Mouse (Mus musculus) erythroid progenitor cell, adult 5-6 weeks (primary cell): ENCODE measurements at regions not wholly inside any gene's neighbourhood (a gene's known extent, or its start where the extent isn't known, plus 50 kb on each side); places are given as distances from the start of the nearest gene placed in this dataset.

Experiments
- ATAC-seq: replicated peaks from 2 replicates; pipeline ENCODE4 v1.8.0; 2016; ENCODE audit warnings: moderate number of reproducible peaks, mild to moderate bottlenecking, moderate TSS enrichment, inconsistent platforms; ENCODE audit not compliant: poor library complexity, low FRiP score, severe bottlenecking

GRCm38 (mm10) chr12:26815771-26816170 is 346.8 kb downstream of the Cmpk2 start:
- ATAC-seq: no peak

DNA sequence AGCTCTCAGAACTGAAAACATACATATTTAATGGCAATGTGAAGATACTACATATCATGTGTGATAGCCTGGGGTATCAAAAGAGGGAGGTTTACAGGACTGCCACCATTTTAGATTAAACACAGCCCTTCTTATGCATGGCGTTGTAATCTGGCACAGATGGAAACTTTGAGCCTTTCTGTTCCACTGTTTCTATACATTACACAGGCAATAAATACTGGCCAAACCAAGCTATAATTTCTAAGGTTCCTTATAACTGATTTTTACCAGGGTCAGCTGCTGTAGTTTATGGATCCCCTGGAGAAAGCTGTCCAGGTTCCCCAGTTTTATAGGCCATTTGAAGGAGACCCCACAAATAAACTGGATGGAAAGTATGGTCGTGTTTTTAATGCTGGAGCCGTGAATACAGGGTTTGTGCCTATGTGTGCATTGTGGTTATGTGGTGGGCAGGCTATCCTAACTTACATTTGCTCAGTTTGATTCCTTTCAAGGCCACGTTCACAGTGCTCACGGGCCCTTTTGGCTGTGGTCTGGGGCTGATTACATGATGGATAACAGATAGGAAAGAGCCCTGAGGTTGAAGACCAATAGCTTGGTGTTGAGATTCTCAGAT is 341.7 kb downstream of the Cmpk2 start:
- no peak for ATAC-seq

GRCm38 (mm10) chr12:26809670-26810069 is 340.7 kb downstream of the Cmpk2 start:
- ATAC-seq: no peak

GRCm38 (mm10) chr12:26802542-26802941 is 333.5 kb downstream of the Cmpk2 start:
- ATAC-seq: no peak

GRCm38 (mm10) chr12:26799310-26799709 is 330.3 kb downstream of the Cmpk2 start:
- no peak for ATAC-seq

- no peak for ATAC-seq
Observed at GRCm38 (mm10) chr12:26796367-26796766, 327.4 kb downstream of the Cmpk2 start.

- no peak for ATAC-seq
Observed at GRCm38 (mm10) chr12:26789336-26789846, 320.4 kb downstream of the Cmpk2 start.

DNA sequence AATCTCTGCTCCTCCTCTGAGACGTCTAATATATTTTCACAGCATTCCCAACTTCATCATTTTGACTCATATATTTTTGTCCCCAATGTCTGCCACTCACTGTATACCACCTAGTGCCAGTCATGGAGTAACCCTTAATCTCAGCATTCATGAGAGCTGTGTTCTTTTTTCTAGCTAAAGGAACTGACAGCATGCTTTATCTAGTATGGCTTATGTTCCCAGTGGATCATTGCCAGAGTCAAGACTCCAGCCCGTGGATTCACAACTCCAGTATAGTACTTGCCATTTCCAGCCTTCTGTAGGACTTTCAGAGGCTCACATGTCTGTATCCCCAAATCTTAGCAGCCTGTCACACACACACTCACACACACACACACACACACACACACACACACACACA is 316.5 kb downstream of the Cmpk2 start:
- no peak for ATAC-seq

DNA sequence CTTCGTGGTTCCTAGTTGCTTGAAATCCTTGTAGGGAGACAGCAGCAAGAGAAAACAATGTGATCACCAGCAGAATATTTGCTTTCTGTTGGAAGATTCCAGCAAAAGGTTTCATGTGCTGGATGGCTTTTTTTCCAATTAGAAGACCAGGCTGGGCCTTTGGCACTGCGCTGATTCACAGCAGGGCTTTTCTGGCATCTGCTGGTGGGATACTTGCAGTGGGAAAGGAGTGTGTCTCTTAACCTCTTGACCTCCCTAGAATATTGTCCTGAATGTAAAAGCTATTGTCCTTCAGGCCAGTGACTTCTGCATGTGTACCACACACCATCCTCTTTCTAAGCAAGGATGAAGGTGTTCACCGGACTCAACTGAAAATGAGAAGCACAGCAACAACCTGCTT is 315.4 kb downstream of the Cmpk2 start:
- ATAC-seq: no peak

DNA sequence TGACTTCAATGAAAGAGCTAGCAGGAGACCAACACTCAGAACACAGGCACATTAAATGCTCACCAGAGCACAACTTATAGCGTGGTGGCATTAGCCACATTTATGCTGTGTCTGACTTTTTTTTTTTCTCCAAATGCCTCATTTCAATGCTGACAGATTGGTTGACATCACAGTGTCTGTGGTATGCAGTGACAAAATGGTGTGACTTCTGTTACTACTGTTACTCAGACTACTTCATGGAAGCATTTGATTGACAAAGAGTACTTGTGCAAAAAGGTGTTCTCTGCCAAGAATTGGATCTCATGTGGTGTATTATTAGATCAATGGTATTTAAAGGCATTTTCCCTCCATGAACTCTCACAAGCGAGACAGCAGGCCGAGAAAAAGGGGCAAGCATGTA is 314.8 kb downstream of the Cmpk2 start:
- ATAC-seq: no peak

DNA sequence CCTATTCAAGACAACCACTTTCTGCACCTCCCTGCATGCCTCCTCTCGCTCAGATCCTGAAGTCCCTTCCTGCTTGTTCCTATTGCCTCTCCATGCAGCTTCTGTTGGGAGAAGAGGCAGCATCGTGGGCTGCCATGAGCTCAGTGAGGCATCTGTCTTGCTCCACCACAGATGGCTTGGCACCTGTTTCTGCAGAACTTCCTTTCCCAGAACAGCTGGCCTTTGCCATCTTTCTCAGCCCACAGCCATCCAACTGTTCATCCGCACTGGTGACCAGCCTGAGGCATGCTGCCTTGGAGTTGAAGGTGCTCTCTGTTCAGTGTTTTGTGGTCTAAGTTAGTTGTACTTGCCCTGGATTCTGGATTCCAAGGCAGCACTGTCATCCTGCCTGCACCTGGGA is 312.5 kb downstream of the Cmpk2 start:
- no peak for ATAC-seq

DNA sequence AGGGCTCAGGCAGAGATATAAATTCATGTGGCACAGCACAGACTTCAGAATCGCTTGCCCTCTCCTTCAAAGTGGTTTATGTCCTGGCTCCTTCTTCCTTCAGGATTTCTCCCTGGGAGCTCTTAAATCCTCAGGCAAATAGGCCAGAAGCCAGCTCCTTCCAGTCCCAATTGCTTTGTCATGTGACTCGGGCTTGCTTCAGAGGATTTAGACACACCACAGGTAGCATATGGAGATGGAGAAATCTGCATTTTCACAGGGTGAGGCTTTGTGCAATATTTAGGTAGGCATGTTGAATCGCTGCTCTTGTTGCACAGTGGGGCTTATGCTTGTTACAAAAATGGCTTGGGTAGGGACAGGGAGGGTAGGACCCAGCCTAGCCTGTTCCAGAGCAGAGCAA is 309.8 kb downstream of the Cmpk2 start:
- ATAC-seq: no peak

DNA sequence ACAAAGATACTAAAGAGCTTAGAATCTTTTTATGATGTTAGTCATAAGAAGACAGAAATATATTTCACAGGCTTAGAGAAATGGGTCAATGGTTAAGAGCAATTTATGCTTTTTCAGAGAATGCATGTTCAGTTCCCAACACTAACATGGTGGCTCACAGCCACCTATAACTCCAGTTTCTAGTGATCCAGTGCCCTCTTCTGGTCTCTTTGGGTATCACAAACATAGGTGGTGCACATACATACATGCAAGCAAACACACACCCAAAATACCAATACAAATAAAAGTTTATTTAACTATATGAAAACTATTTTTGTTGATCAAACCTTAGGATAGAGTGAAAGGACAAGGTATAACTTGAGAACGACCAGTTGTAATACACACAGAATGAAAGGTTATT is 308.0 kb downstream of the Cmpk2 start:
- ATAC-seq: no peak

- ATAC-seq: no peak
Observed at GRCm38 (mm10) chr12:26774016-26774415, 305.0 kb downstream of the Cmpk2 start.

DNA sequence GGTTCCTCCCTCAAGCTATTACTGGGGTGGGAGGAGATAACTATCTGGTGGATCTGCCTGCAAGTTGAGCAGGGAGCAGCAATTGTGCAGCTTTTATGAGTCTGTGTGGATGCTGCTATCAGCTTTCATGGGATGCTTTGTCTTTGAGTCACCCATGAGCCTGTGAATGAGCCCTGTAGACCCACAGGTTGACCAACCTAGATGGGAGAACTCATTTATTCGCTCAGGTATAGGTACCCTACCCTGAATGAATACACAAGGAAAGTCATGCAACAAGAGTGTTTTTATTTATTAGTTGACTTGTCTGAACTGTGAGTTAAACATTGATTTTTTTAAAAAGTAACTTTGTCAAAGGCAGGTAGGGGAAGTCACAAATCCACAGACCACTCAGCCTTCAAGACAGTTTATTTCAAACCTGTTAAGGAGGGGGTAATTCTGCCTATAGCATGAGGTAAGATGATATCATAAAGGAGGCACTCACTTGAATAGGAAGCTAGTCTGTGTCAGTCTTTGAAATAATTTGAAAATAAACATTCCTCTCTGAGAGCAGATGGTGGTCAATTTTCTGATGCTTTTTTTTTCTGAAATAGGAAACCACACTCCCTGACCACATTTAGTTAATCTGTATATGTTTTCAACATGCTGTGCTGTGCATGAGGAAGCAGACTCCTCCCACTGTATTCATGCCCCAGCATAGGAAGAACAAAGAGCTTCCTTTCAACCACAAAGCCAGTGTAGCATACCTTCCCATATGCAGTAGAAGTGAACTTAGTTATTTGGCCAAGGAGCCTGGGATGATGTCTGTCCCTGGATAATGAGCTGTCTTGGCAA is 302.0 kb downstream of the Cmpk2 start:
- ATAC-seq: no peak

DNA sequence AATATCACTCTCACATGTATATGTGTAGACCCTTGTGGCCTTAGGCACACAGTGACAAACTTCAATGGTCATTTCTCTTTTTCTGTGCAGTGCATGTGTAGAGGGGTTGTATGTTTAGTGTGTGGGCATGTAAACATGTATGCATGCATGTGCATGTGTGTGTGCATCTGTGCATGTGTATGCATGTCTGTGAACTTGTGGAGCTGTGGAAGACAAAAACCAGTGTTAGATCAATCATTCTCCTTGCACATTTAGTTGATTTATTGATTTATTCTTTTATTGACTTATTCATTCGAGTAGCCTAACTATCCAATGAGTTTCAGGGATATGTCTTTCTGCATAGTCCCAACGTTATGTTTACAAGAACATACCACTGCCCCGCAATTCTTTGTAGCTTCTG is 298.5 kb downstream of the Cmpk2 start:
- ATAC-seq: no peak

- no peak for ATAC-seq
Observed at GRCm38 (mm10) chr12:26758657-26759325, 289.8 kb downstream of the Cmpk2 start.

GRCm38 (mm10) chr12:26756284-26756683 is 287.3 kb downstream of the Cmpk2 start:
- no peak for ATAC-seq

GRCm38 (mm10) chr12:26754611-26755010 is 285.6 kb downstream of the Cmpk2 start:
- ATAC-seq: no peak

- ATAC-seq: no peak
Observed at GRCm38 (mm10) chr12:26734558-26734897, 265.5 kb downstream of the Cmpk2 start.
